Mouse (Mus musculus): Measurements from ENCODE around the gene Tab1.
A peak's percentile ranks its signal among the peaks of the same experiment; 100 is the strongest.

GRCm38 (mm10) chr15:80202111-80202775, 69.3 kb downstream of the Tab1 start:
- 0 out of 2 replicates have a peak, but pooled peaks have one; percentile 25 for TF ChIP-seq POLR2A (IDR thresholded peaks at IDR 0.05; ENCODE audit: extremely low read depth, insufficient read depth, low read length)
- TF ChIP-seq CTCF (IDR thresholded peaks at IDR 0.05; ENCODE audit: extremely low read depth, insufficient read depth, low read length), result no peak

Measured in cortical plate, adult 2 months (tissue).